Mouse (Mus musculus) adrenal gland, postnatal 4 days (tissue): Measurements from ENCODE around the gene Wipf2. TPM values are rescaled to one million over a fixed set of nuclear protein-coding genes. Genes with fewer than 3 reads are reported as not detected.

Experiments used
- DNase-seq, 2 experiments: peaks; one replicate each; pipeline ENCODE4 v3.0.0; 2021 to 2022; ENCODE audit warnings: low spot score in 2 of 2, mixed read lengths in 2 of 2
- total RNA-seq, 2 experiments: library from RNA; stranded (reverse); gene quantifications; 2 replicates each; pipeline ENCODE4 v1.2.3; 2021

Gene Wipf2
- total RNA-seq, 2 experiments from 2014 or later: 18.4 to 19.7 TPM

- DNase-seq: no peak
Measured at GRCm38 (mm10) chr11:98850100-98851093, 13.0 kb upstream of the Wipf2 start.

GRCm38 (mm10) chr11:98854116-98854515 is 9.3 kb upstream of the Wipf2 start:
- no peak for DNase-seq

GRCm38 (mm10) chr11:98854659-98855058 is 8.8 kb upstream of the Wipf2 start:
- no peak for DNase-seq

- DNase-seq: peak; percentile 61 to 79
Measured at GRCm38 (mm10) chr11:98858759-98859731, 4.4 kb upstream of the Wipf2 start.

- peak; percentile 20 to 24 for DNase-seq
Measured at GRCm38 (mm10) chr11:98863751-98864429, 452 bp downstream of the Wipf2 start.

GRCm38 (mm10) chr11:98867293-98867692 is 3.9 kb downstream of the Wipf2 start:
- DNase-seq: no peak

- no peak for DNase-seq
Measured at GRCm38 (mm10) chr11:98869906-98870305, 6.5 kb downstream of the Wipf2 start.

GRCm38 (mm10) chr11:98870791-98871190 is 7.4 kb downstream of the Wipf2 start:
- no peak for DNase-seq

- no peak for DNase-seq
Measured at GRCm38 (mm10) chr11:98871416-98871815, 8.0 kb downstream of the Wipf2 start.

- DNase-seq: no peak
Measured at GRCm38 (mm10) chr11:98872040-98872439, 8.6 kb downstream of the Wipf2 start.

- DNase-seq: no peak
Measured at GRCm38 (mm10) chr11:98873900-98874299, 10.5 kb downstream of the Wipf2 start.

- no peak for DNase-seq
Measured at GRCm38 (mm10) chr11:98877001-98877400, 13.6 kb downstream of the Wipf2 start.

- no peak for DNase-seq
Measured at GRCm38 (mm10) chr11:98887703-98888102, 24.3 kb downstream of the Wipf2 start.

- no peak for DNase-seq
Measured at GRCm38 (mm10) chr11:98889077-98889476, 25.6 kb downstream of the Wipf2 start.

- DNase-seq: no peak
Measured at GRCm38 (mm10) chr11:98889977-98890376, 26.5 kb downstream of the Wipf2 start.

GRCm38 (mm10) chr11:98892426-98892825 is 29.0 kb downstream of the Wipf2 start:
- no peak for DNase-seq

GRCm38 (mm10) chr11:98900529-98901125 is 37.2 kb downstream of the Wipf2 start:
- no peak for DNase-seq

- DNase-seq: no peak
Measured at GRCm38 (mm10) chr11:98902621-98903245, 39.3 kb downstream of the Wipf2 start.

- no peak for DNase-seq
Measured at GRCm38 (mm10) chr11:98904577-98904976, 41.1 kb downstream of the Wipf2 start.

GRCm38 (mm10) chr11:98905033-98905432 is 41.6 kb downstream of the Wipf2 start:
- DNase-seq: no peak
